Mouse (Mus musculus) thymus, postnatal 10 days (tissue): ENCODE results near the gene Car8.
"Not testable (repeated sequence)": the region's sequence is repeated elsewhere in the genome, so short reads cannot be mapped to it uniquely, and the experiment has no call there.

ENCODE experiments used
- DNase-seq, 2 experiments: peaks; one replicate each; pipeline ENCODE4 v3.0.0; 2021; ENCODE audit warnings: low spot score in 2 of 2

Gene Car8

GRCm38 (mm10) chr4:8203367-8203766 lies 35.5 kb downstream of the Car8 start:
- DNase-seq = no peak

- no peak for DNase-seq
Observed at GRCm38 (mm10) chr4:8201631-8202030, 37.2 kb downstream of the Car8 start.

- DNase-seq = no peak
Observed at GRCm38 (mm10) chr4:8200081-8200480, 38.8 kb downstream of the Car8 start.

GRCm38 (mm10) chr4:8198033-8198432 lies 40.8 kb downstream of the Car8 start:
- no peak for DNase-seq

GRCm38 (mm10) chr4:8190441-8190840 lies 48.4 kb downstream of the Car8 start:
- DNase-seq = no peak

GRCm38 (mm10) chr4:8186921-8187687 lies 51.7 kb downstream of the Car8 start:
- DNase-seq = no peak

- DNase-seq = no peak
Observed at GRCm38 (mm10) chr4:8180576-8180975, 58.3 kb downstream of the Car8 start.

GRCm38 (mm10) chr4:8154589-8155198 lies 84.1 kb downstream of the Car8 start:
- no peak for DNase-seq

GRCm38 (mm10) chr4:8153926-8154325 lies 84.9 kb downstream of the Car8 start:
- not testable (repeated sequence) for DNase-seq

GRCm38 (mm10) chr4:8137403-8137802 lies 101.4 kb downstream of the Car8 start:
- no peak for DNase-seq

- no peak for DNase-seq
Observed at GRCm38 (mm10) chr4:8132024-8132423, 106.8 kb downstream of the Car8 start.

GRCm38 (mm10) chr4:8113558-8113957 lies 125.3 kb downstream of the Car8 start:
- no peak for DNase-seq

GRCm38 (mm10) chr4:8111891-8112290 lies 127.0 kb downstream of the Car8 start:
- DNase-seq = no peak

- DNase-seq = no peak
Observed at GRCm38 (mm10) chr4:8109906-8110567, 128.8 kb downstream of the Car8 start.

GRCm38 (mm10) chr4:8101466-8101865 lies 137.4 kb downstream of the Car8 start:
- no peak for DNase-seq

- DNase-seq = no peak
Observed at GRCm38 (mm10) chr4:8098084-8098483, 140.8 kb downstream of the Car8 start.

GRCm38 (mm10) chr4:8097683-8098082 lies 141.2 kb downstream of the Car8 start:
- DNase-seq = no peak

GRCm38 (mm10) chr4:8093566-8093965 lies 145.3 kb downstream of the Car8 start:
- DNase-seq = not testable (repeated sequence)
